Mouse (Mus musculus) E14TG2a.4 (cell line): ENCODE measurements at regions not wholly inside any gene's neighbourhood (a gene's known extent, or its start where the extent isn't known, plus 50 kb on each side); places are given as distances from the start of the nearest gene placed in this dataset.

Source experiments
- H3K27me3 ChIP-seq: 2 replicates; pipeline ENCODE4 v1.6.1; 2014; ENCODE audit warnings: low read length, control low read depth; ENCODE audit not compliant: insufficient read depth
- H3K36me3 ChIP-seq: 2 replicates; pipeline ENCODE4 v1.6.1; 2014; ENCODE audit warnings: low read length, control low read depth; ENCODE audit not compliant: insufficient read depth
- H3K4me1 ChIP-seq: replicated peaks from 2 replicates; pipeline ENCODE4 v1.6.1; 2014; ENCODE audit warnings: low read depth, low read length, control low read depth
- H3K4me3 ChIP-seq: replicated peaks from 2 replicates; pipeline ENCODE4 v1.5.1; 2014; ENCODE audit warnings: mild to moderate bottlenecking, low read length
- H3K9me3 ChIP-seq: 2 replicates; pipeline ENCODE4 v1.6.1; 2014; ENCODE audit warnings: low read length, control low read depth
- CTCF ChIP-seq: conservative IDR thresholded peaks from 2 replicates; pipeline ENCODE4 v1.5.1; 2014; ENCODE audit warnings: low read length
- NANOG ChIP-seq: IDR thresholded peaks from 2 replicates; pipeline ENCODE4 v1.6.1; 2014; ENCODE audit warnings: borderline replicate concordance, low read length, mixed read lengths
- POU5F1 ChIP-seq: IDR thresholded peaks from 2 replicates; pipeline ENCODE4 v1.6.1; 2014; ENCODE audit warnings: low read length, borderline replicate concordance

- TF ChIP-seq CTCF (no peak), POU5F1 (no peak), NANOG (no peak)
- H3K4me1 ChIP-seq = peaks cover 34% of the 10 kb centered on the region
- H3K27me3 ChIP-seq = peaks cover 18% of the 10 kb centered on the region
- peaks cover 5% of the 10 kb centered on the region; the same call in 1 of the 2 replicates for H3K9me3 ChIP-seq
- H3K4me3 ChIP-seq = 0 out of 2 replicates have a peak overlapping the region, but pooled peaks have one; percentile 21
- H3K36me3 ChIP-seq = no peaks in the 10 kb centered on the region
Observed at GRCm38 (mm10) chr3:154385831-154386312, 55.4 kb upstream of the Lhx8 start.

- H3K27me3 ChIP-seq = peaks cover 16% of the 10 kb centered on the region
- no peak for TF ChIP-seq CTCF
- no peak for TF ChIP-seq POU5F1
- no peak for TF ChIP-seq NANOG
- H3K9me3 ChIP-seq = peaks cover 5% of the 10 kb centered on the region; the same call in 1 of the 2 replicates
- H3K4me3 ChIP-seq = 0 out of 2 replicates have a peak overlapping the region, but pooled peaks have one; percentile 3
- no peaks in the 10 kb centered on the region for H3K36me3 ChIP-seq
- H3K4me1 ChIP-seq = peaks cover 48% of the 10 kb centered on the region
Observed at GRCm38 (mm10) chr3:154382811-154383210, 52.4 kb upstream of the Lhx8 start.

- Histone ChIP-seq H3K4me1 (peaks cover 56% of the 10 kb centered on the region), H3K36me3 (no peaks in the 10 kb centered on the region), H3K27me3 (peaks cover 17% of the 10 kb centered on the region), H3K9me3 (peaks cover 5% of the 10 kb centered on the region; the same call in 1 of the 2 replicates), H3K4me3 (no peak overlapping the region)
- TF ChIP-seq POU5F1 (no peak), NANOG (peak; percentile 94), CTCF (no peak)
Observed at GRCm38 (mm10) chr3:154381561-154381960, 51.1 kb upstream of the Lhx8 start.
